Mouse (Mus musculus): Measurements from ENCODE around the gene Fbln7.

Gene Fbln7

DNA sequence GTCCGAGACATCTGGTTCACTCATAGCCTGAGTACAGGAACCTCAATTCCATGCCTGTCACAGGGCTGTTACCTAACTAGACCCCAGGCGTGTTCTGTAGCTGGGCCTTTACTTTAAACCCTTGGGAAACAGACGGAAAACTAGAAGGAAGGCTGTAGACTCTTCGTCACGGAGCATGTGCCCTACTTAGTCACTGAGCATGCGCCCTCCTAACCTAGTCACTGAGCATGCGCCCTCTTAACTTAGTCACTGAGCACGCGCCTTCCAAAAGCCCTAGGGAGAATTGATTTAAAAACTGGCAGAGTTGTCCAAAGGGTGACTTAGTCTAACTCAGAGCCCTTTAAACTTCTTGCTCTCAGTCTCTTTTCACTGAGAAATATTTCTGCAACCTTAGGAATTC is at the start of gene Fbln7:
TSS of gene Fbln7 (plus strand) at position 346 of the 400 bp plus-strand sequence.
- DNase-seq (ENCODE audit: low read depth) = no peak

GRCm38 (mm10) chr2:128816311-128816710 is 46.5 kb upstream of the Fbln7 start:
- DNase-seq (ENCODE audit: low read depth) = no peak

DNA sequence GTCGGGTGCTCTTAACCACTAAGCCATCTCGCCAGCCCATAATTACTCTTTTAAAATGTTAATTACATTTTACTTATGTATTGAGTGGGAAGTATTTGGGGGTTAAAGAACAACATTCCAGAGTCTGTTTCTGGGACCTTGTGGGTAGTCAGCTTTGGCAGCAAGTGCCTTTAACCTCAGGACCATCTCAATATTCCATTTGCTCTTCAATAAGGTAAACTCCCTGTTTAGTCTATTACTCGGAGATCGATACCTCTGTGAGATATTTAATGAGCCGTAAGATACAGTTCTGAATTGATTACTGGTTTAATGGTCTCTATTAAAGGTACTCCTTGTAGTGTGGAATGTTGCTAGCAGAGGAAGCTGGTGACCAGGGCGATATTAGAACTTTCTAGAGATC is 45.9 kb upstream of the Fbln7 start:
- no peak for DNase-seq (ENCODE audit: low read depth)

- no peak for DNase-seq (ENCODE audit: low read depth)
These were observed 45.4 kb upstream of the Fbln7 start for GRCm38 (mm10) chr2:128817387-128817785.

GRCm38 (mm10) chr2:128817786-128818681 is 44.7 kb upstream of the Fbln7 start, which contains the start of gene Tmem87b:
Gene Tmem87b, plus strand, starts transcription at chr2:128818118.
- DNase-seq (ENCODE audit: low read depth) = peak; percentile 98

DNA sequence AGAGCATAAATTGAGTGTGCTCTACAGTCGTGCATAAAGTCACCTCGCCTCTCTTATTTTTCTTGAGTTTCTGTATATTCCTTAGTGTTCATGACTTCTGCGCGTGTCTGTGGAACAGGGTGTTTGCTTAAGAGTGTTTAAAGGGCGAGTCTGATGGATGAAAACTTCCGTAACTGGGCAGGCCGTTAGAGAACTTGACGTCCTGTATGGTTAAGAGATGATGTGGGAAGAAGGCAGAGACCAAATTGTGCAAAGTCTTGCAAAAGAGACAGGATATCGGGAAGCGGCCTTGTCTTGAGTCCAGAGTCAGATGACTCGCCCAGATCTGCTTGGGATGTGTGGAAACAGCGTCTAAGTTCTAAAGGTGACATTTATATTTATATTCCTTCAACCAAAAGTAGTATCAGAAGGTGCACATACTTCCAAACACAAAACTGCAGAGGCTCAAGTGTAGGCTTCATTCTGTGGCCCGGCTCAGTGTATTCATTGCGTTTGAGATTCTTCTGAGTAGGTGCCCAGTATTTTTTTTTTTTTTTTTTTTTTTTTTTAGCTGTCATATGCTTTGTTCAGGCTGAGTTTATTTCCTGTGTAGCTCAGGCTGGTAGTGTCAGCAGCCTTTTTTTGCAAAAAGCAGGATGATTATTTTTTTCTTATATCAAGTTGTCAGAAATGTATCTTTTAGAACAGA is 43.7 kb upstream of the Fbln7 start:
- no peak for DNase-seq (ENCODE audit: low read depth)

GRCm38 (mm10) chr2:128820631-128821030 is 42.1 kb upstream of the Fbln7 start:
- no peak for DNase-seq (ENCODE audit: low read depth)

DNA sequence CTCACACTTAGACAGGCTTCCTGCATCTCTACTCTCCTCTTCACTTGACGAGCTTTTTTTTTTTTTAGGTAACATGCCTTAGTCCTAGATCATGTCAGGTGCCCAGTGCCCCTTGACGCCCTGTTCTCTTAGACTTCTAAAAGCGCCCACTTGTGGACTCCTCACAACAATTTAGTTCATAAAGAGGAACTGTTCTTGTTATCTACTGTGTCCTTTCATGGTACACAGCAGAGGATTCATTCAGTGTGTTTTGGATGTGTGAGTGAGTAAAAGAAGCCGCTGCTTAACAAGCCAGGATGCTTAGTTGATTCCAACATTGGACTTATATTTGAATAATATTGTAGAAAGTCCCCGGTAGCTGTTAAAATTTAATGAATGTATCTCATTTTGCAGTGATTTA is 38.9 kb upstream of the Fbln7 start:
- no peak for DNase-seq (ENCODE audit: low read depth)

DNA sequence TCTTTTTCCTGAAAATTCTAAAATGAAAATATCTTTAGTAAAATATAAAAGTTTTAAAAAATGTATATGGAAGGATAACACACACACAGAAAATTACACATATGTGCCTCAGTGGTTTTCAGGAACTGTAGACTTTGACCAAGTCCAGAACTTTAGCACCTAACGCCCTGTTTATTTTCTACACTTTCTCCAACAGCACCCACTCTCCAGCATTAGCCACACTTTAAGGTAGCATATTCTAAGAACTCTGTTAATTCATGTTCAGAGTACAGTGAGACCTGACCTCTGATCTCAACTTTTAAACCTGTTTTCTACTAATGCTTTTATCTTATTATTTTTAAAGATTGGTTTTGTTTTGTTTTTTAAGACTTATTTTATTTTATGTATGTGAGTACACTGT is 35.0 kb upstream of the Fbln7 start:
- DNase-seq (ENCODE audit: low read depth) = no peak

DNA sequence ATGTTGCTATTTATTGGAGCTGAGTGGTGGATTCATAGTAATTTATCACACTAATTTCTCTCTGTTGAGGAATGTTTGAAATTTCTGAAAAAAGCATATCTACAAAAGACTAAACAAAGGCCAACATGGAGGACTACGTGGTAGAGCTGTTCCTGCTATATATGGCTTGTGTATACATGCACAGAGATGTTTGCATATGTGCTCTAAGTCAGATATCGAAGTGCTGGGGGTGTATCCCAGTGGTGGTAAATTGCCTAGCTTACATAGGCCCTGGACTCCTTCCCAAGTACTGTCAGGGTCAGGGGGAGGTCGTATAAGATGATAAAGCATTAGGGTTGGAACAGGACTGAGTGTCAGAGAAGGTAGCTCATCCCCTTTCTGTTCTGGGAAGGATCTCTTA is 30.2 kb upstream of the Fbln7 start:
- no peak for DNase-seq (ENCODE audit: low read depth)

- DNase-seq (ENCODE audit: low read depth) = no peak
These were observed 29.7 kb upstream of the Fbln7 start for GRCm38 (mm10) chr2:128833035-128833434.

- no peak for DNase-seq (ENCODE audit: low read depth)
These were observed 29.3 kb upstream of the Fbln7 start for GRCm38 (mm10) chr2:128833435-128833834.

DNA sequence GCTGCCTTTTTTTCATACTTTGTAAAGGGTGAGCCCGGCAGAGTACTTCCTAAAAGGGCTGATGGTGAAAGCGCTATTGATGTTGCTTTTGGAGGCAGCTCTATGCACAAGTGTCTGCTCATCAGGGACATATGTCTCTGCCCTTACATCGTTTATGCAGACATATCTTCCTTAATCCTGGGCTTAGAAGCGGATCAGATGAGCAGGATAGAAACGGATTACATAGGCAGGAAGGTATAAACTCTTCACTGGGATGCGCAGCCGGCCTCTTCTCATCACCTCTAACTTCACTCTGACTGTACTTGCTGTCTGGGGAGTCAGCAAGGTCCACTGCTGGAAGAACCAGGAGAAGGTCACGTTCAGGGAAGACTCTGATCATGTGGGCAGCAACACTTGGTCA is 25.2 kb upstream of the Fbln7 start:
- no peak for DNase-seq (ENCODE audit: low read depth)

DNA sequence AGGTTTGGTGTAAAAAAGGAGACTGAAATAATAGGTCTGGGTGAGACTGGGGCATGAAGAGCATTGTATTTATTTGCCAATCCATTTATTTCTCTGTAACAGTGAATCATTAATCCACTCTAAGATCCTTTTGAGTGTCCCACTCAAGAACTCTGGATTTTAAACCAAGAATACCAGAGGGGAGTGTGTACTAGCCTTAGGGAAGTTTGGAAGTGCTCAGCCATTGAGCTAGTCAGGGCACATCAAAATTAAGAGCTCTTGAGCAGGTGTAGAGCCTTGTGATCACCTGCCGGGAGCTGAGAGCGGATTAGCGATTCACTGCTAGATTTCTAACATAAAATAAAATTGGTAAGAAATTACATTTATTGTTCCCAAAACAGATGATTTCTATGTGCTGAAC is 24.2 kb upstream of the Fbln7 start:
- DNase-seq (ENCODE audit: low read depth) = no peak

DNA sequence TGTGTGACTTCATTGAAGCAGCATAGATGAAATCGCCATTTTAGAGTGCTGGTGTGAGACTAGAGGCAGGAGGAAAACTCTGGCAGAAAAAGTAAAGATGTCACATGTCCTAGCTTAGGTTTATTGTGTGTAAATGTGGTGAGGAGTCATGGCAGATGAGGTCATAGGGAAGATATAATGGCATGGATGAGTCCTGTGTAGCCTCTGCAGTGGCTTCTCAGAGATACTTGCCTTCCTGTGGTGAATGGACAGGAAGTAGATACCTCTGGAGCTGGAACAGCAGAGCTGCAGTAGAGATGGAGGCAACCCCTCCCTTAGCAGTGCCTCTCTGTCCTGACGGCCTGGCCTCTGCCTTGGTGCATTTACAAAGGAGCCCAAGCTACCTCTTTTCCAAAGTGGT is 23.3 kb upstream of the Fbln7 start:
- no peak for DNase-seq (ENCODE audit: low read depth)

GRCm38 (mm10) chr2:128842437-128842836 is 20.3 kb upstream of the Fbln7 start:
- no peak for DNase-seq (ENCODE audit: low read depth)

DNA sequence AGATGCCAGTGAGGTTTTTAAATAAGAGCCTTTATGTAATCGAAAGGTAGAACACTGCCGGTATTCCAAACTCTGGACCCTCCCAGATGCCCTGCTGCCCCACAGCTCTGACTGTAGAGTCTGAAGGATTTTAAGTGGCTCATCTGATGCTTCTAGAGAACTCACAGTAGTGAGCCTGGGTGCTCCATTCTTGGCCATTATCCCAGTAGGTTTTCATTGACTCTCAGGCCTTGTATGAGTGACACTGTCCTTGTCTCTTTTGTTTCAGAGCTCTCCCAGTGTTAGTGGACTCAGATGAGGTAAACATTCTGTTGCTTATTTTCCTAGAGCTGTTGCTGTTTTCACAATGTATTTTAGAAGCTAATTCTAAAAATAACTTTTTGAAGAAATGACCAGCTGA is 12.7 kb upstream of the Fbln7 start:
- DNase-seq (ENCODE audit: low read depth) = no peak

- DNase-seq (ENCODE audit: low read depth) = peak; percentile 11
These were observed 6.1 kb upstream of the Fbln7 start for GRCm38 (mm10) chr2:128856673-128857072.

- no peak for DNase-seq (ENCODE audit: low read depth)
These were observed 3.8 kb upstream of the Fbln7 start for GRCm38 (mm10) chr2:128858962-128859361.

DNA sequence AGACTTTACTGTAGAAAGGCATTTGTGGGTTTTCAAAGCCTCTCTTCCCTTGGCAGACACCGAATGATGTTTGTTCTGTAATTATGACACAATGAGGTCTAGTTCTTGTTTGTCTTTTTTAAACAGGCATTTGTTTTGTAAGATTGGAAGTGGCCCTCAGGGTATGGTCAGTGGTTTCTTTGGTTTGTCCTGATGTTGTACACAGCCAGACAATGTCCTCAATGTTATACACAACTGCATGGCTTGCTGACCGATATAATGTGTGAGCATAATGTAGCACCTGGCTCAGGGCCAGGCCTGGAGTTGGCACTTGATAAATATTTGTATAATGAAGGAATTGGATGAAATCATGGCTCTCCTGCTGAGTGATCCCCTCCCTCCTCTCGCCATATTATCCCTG is 2.9 kb upstream of the Fbln7 start:
- no peak for DNase-seq (ENCODE audit: low read depth)

DNA sequence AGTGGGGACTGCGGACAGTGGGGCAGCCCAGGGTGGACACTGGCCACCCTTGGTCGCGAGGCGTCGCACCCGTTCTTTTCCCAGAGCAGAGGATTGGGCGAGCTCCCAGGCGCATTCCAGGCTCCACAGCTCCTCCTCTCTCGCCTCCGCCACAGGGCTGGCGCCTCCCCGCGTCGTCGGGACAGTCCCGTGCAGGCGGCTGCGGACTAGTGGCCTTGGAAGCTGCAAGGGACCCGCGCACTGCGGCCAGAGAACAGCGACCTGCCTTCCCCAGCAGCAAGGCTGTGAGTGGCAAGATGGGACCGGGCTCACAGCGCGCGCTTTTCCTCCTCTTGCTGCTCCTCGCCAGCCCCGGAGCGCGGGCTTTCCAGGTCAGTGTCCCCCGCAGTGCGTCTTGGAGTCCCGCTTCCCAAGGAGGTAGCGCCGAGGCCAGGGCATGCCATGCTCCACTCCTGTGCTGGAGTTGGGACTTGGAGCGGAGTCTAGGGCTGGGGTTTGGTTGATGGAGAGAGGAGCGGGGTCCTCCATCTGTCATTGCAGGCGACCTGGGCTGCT is 1.1 kb downstream of the Fbln7 start:
- no peak for DNase-seq (ENCODE audit: low read depth)

- no peak for DNase-seq (ENCODE audit: low read depth)
These were observed 2.3 kb downstream of the Fbln7 start for GRCm38 (mm10) chr2:128865061-128865460.

DNA sequence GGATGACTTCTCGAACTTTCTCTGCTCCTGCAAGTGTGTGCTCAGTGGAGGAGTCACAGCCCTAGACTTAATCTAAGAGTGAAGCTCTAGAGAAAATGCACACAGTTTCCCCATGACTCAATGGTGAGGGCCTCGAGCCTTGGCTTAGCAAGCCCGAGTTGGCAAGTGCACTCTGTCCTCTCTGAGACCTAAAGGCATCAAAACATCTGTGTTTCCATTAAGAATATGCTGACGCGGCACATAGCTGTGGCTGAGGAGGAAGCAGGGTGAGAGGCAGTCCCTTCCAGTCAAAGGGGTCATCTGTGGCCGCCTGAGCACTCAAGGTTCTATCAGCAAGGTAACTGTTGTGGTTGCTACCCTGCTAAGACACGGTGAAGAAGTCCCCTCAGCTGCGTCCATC is 8.9 kb downstream of the Fbln7 start:
- no peak for DNase-seq (ENCODE audit: low read depth)
